Mouse (Mus musculus): Measurements from ENCODE around the gene Tm9sf4. TPM values are rescaled to one million over a fixed set of nuclear protein-coding genes. Genes with fewer than 3 reads are reported as not detected.

Gene Tm9sf4
- total and polyA plus RNA-seq, 2 experiments from 2014 or later, result 61.9 to 84.2 TPM

GRCm38 (mm10) chr2:153149742-153150141 lies 11.4 kb upstream of the Tm9sf4 start:
- DNase-seq (ENCODE audit: low spot score) (no peak), ATAC-seq (ENCODE audit: low FRiP score) (no peak)
- Histone ChIP-seq H3K27ac (ENCODE audit: low read depth, low read length) (no peak overlapping the region), H3K4me1 (ENCODE audit: insufficient read depth, low read length) (no peaks in the 10 kb centered on the region), H3K9ac (replicated peaks; ENCODE audit: low read length, poor library complexity, severe bottlenecking) (no peak overlapping the region), H3K36me3 (ENCODE audit: insufficient read depth, low read length) (no peaks in the 10 kb centered on the region), H3K27me3 (ENCODE audit: insufficient read depth, low read length) (peaks cover 5% of the 10 kb centered on the region; the same call in 1 of the 2 replicates), H3K4me3 (ENCODE audit: low read depth, low read length) (no peak overlapping the region), H3K4me2 (ENCODE audit: low read depth, low read length, poor library complexity, severe bottlenecking) (no peak overlapping the region), H3K9me3 (ENCODE audit: low read length) (no peaks in the 10 kb centered on the region)
- no peak for TF ChIP-seq CTCF (IDR thresholded peaks at IDR 0.05)
- WGBS, result 75% methylated on average over 3 of the region's 3 CpGs

- H3K27ac ChIP-seq (ENCODE audit: low read depth, low read length), result no peak overlapping the region
- H3K4me1 ChIP-seq (ENCODE audit: insufficient read depth, low read length), result no peaks in the 10 kb centered on the region
- no peak overlapping the region for H3K4me2 ChIP-seq (ENCODE audit: low read depth, low read length, poor library complexity, severe bottlenecking)
- no peak for DNase-seq (ENCODE audit: low spot score)
- 89% methylated on average over 7 of the region's 7 CpGs for WGBS
- ATAC-seq (ENCODE audit: low FRiP score), result no peak
- no peaks in the 10 kb centered on the region for H3K27me3 ChIP-seq (ENCODE audit: insufficient read depth, low read length)
- H3K9ac ChIP-seq (replicated peaks; ENCODE audit: low read length, poor library complexity, severe bottlenecking), result no peak overlapping the region
- no peaks in the 10 kb centered on the region for H3K36me3 ChIP-seq (ENCODE audit: insufficient read depth, low read length)
- H3K9me3 ChIP-seq (ENCODE audit: low read length), result no peaks in the 10 kb centered on the region
- H3K4me3 ChIP-seq (ENCODE audit: low read depth, low read length), result no peak overlapping the region
- TF ChIP-seq CTCF (IDR thresholded peaks at IDR 0.05), result no peak
These were observed 10.1 kb upstream of the Tm9sf4 start for GRCm38 (mm10) chr2:153151026-153151425.

GRCm38 (mm10) chr2:153151926-153152665 lies 9.0 kb upstream of the Tm9sf4 start:
- WGBS, result 81% methylated on average over 8 of the region's 8 CpGs
- ATAC-seq (ENCODE audit: low FRiP score) (no peak), DNase-seq (ENCODE audit: low spot score) (no peak)

GRCm38 (mm10) chr2:153153033-153153450 lies 8.1 kb upstream of the Tm9sf4 start:
- TF ChIP-seq CTCF (IDR thresholded peaks at IDR 0.05), result no peak
- 80% methylated on average over 4 of the region's 4 CpGs for WGBS
- no peak for ATAC-seq (ENCODE audit: low FRiP score)

More at GRCm38 (mm10) chr2:153151926-153152665, 9.0 kb upstream of the Tm9sf4 start:
- Histone ChIP-seq H3K9me3 (ENCODE audit: low read length) (no peaks in the 10 kb centered on the region), H3K4me2 (ENCODE audit: low read depth, low read length, poor library complexity, severe bottlenecking) (no peak overlapping the region), H3K9ac (replicated peaks; ENCODE audit: low read length, poor library complexity, severe bottlenecking) (no peak overlapping the region), H3K4me3 (ENCODE audit: low read depth, low read length) (no peak overlapping the region), H3K27ac (ENCODE audit: low read depth, low read length) (no peak overlapping the region), H3K4me1 (ENCODE audit: insufficient read depth, low read length) (no peaks in the 10 kb centered on the region), H3K27me3 (ENCODE audit: insufficient read depth, low read length) (no peaks in the 10 kb centered on the region), H3K36me3 (ENCODE audit: insufficient read depth, low read length) (no peaks in the 10 kb centered on the region)
- no peak for TF ChIP-seq CTCF (IDR thresholded peaks at IDR 0.05)

GRCm38 (mm10) chr2:153157270-153157669 lies 3.8 kb upstream of the Tm9sf4 start:
- no peak for ATAC-seq (ENCODE audit: low FRiP score)
- Histone ChIP-seq H3K9ac (replicated peaks; ENCODE audit: low read length, poor library complexity, severe bottlenecking) (no peak overlapping the region), H3K9me3 (ENCODE audit: low read length) (no peaks in the 10 kb centered on the region), H3K4me3 (ENCODE audit: low read depth, low read length) (no peak overlapping the region), H3K27me3 (ENCODE audit: insufficient read depth, low read length) (no peaks in the 10 kb centered on the region), H3K4me2 (ENCODE audit: low read depth, low read length, poor library complexity, severe bottlenecking) (no peak overlapping the region), H3K27ac (ENCODE audit: low read depth, low read length) (no peak overlapping the region), H3K36me3 (ENCODE audit: insufficient read depth, low read length) (no peaks in the 10 kb centered on the region), H3K4me1 (ENCODE audit: insufficient read depth, low read length) (no peaks in the 10 kb centered on the region)
- 69% methylated on average over 1 of the region's 3 CpGs for WGBS
- peak; percentile 33 for TF ChIP-seq CTCF (IDR thresholded peaks at IDR 0.05)
- no peak for DNase-seq (ENCODE audit: low spot score)

More at GRCm38 (mm10) chr2:153153033-153153450, 8.1 kb upstream of the Tm9sf4 start:
- H3K27ac ChIP-seq (ENCODE audit: low read depth, low read length), result no peak overlapping the region
- no peak for DNase-seq (ENCODE audit: low spot score)
- H3K4me1 ChIP-seq (ENCODE audit: insufficient read depth, low read length), result no peaks in the 10 kb centered on the region
- no peaks in the 10 kb centered on the region for H3K36me3 ChIP-seq (ENCODE audit: insufficient read depth, low read length)
- no peak overlapping the region for H3K9ac ChIP-seq (replicated peaks; ENCODE audit: low read length, poor library complexity, severe bottlenecking)
- no peak overlapping the region for H3K4me2 ChIP-seq (ENCODE audit: low read depth, low read length, poor library complexity, severe bottlenecking)
- no peak overlapping the region for H3K4me3 ChIP-seq (ENCODE audit: low read depth, low read length)
- no peaks in the 10 kb centered on the region for H3K9me3 ChIP-seq (ENCODE audit: low read length)
- H3K27me3 ChIP-seq (ENCODE audit: insufficient read depth, low read length), result no peaks in the 10 kb centered on the region

GRCm38 (mm10) chr2:153160133-153160532 lies 970 bp upstream of the Tm9sf4 start:
- H3K27ac ChIP-seq (ENCODE audit: low read depth, low read length), result no peak overlapping the region
- H3K4me2 ChIP-seq (ENCODE audit: low read depth, low read length, poor library complexity, severe bottlenecking), result no peak overlapping the region

More at GRCm38 (mm10) chr2:153160133-153160532, 970 bp upstream of the Tm9sf4 start:
- 89% methylated on average over 5 of the region's 5 CpGs for WGBS
- H3K4me3 ChIP-seq (ENCODE audit: low read depth, low read length), result no peak overlapping the region
- DNase-seq (ENCODE audit: low spot score) (no peak), ATAC-seq (ENCODE audit: low FRiP score) (no peak)
- no peaks in the 10 kb centered on the region for H3K27me3 ChIP-seq (ENCODE audit: insufficient read depth, low read length)
- H3K9ac ChIP-seq (replicated peaks; ENCODE audit: low read length, poor library complexity, severe bottlenecking), result no peak overlapping the region
- H3K9me3 ChIP-seq (ENCODE audit: low read length), result no peaks in the 10 kb centered on the region
- H3K4me1 ChIP-seq (ENCODE audit: insufficient read depth, low read length), result no peaks in the 10 kb centered on the region
- no peaks in the 10 kb centered on the region; the same call in 1 of the 2 replicates for H3K36me3 ChIP-seq (ENCODE audit: insufficient read depth, low read length)
- no peak for TF ChIP-seq CTCF (IDR thresholded peaks at IDR 0.05)

Measured in midbrain, postnatal 0 days (tissue).